Comparison of ENCODE assay signal across 8 mouse cellular contexts in genomic region chr11:3472484-3472883, GRCm38 (mm10). TPM values are rescaled to one million over a fixed set of nuclear protein-coding genes. Genes with fewer than 3 reads are reported as not detected.
A peak's percentile ranks its signal among the peaks of the same experiment; 100 is the strongest.
DNase-seq lines count a peak whose midpoint lies in the region; ATAC-seq and TF ChIP-seq lines count a peak whose summit lies in the region.

No protein-coding gene starts in this region.

- H3K4me3 ChIP-seq in neural tube, embryonic 15.5 days (replicated peaks), result no peak overlapping the region
- H3K4me3 ChIP-seq in intestine, embryonic 16.5 days (ENCODE audit: low read length), result no peak overlapping the region
- H3K4me3 ChIP-seq in midbrain, embryonic 14.5 days (replicated peaks; ENCODE audit: low read depth, low read length), result no peak overlapping the region
- H3K4me3 ChIP-seq in spleen, adult 2 months (ENCODE audit: extremely low read depth, insufficient read depth, insufficient read length), result no peak overlapping the region

- H3K4me2 ChIP-seq in neural tube, embryonic 15.5 days, result no peak overlapping the region
- no peak overlapping the region for H3K4me2 ChIP-seq in intestine, embryonic 16.5 days (ENCODE audit: low read depth, low read length)
- H3K4me2 ChIP-seq in midbrain, embryonic 14.5 days (ENCODE audit: low read length), result no peak overlapping the region

- ATAC-seq in neural tube, embryonic 15.5 days (ENCODE audit: low FRiP score), result no peak
- ATAC-seq in intestine, embryonic 16.5 days, result peak; percentile 75
- ATAC-seq in midbrain, embryonic 14.5 days (ENCODE audit: low FRiP score, low TSS enrichment), result peak; percentile 48; the same call in 1 of the 2 replicates

- no peaks in the 10 kb centered on the region for H3K4me1 ChIP-seq in neural tube, embryonic 15.5 days
- no peaks in the 10 kb centered on the region; the same call in 1 of the 2 replicates for H3K4me1 ChIP-seq in intestine, embryonic 16.5 days (ENCODE audit: control insufficient read depth, insufficient read depth, low read length)
- H3K4me1 ChIP-seq in midbrain, embryonic 14.5 days (ENCODE audit: control insufficient read depth, insufficient read depth, low read length), result no peaks in the 10 kb centered on the region
- H3K4me1 ChIP-seq in spleen, adult 2 months (ENCODE audit: control insufficient read depth, insufficient read depth, insufficient read length), result no peaks in the 10 kb centered on the region

- intact Hi-C loops in gastrocnemius, postnatal 36 days (cut with DNase I), result loop anchor here (10.0 kb wide), 3 partner anchors 132 to 312 kb away; no protein-coding TSS in a partner anchor
- intact Hi-C loops in left cerebral cortex, postnatal 4 days (cut with DNase I), result loop anchor here (5.0 kb wide), 1 partner anchor 40 kb away; the partner anchor contains the start of gene Selenom

- peak; percentile 70 for DNase-seq in neural tube, embryonic 10.5 days (ENCODE audit: extremely low spot score, low spot score)
- DNase-seq in embryo, embryonic 10 days (ENCODE audit: low spot score), result peak; percentile 92
- peak; percentile 72 to 82 for DNase-seq in gastrocnemius, postnatal 36 days
- DNase-seq in left cerebral cortex, postnatal 4 days, result peak; percentile 94
- peak; percentile 94 for DNase-seq in midbrain, embryonic 14.5 days
- DNase-seq in spleen, adult 2 months (ENCODE audit: low read depth in 1 of 2, low spot score in 2 of 2), result peak; percentile 28 to 77

- no peak overlapping the region for H3K9ac ChIP-seq in neural tube, embryonic 15.5 days (replicated peaks)
- no peak overlapping the region for H3K9ac ChIP-seq in intestine, embryonic 16.5 days (ENCODE audit: low read depth, low read length)
- no peak overlapping the region for H3K9ac ChIP-seq in midbrain, embryonic 14.5 days (replicated peaks; ENCODE audit: low read length)

- WGBS in neural tube, embryonic 15.5 days, result 33% methylated on average over 1 of the region's 1 CpGs
- 34% methylated on average over 1 of the region's 1 CpGs for WGBS in intestine, embryonic 16.5 days
- WGBS in midbrain, embryonic 14.5 days, result 25% methylated on average over 1 of the region's 1 CpGs
- WGBS in spleen, adult 2 months, result 34% methylated on average over 1 of the region's 1 CpGs

- TF ChIP-seq POLR2A in spleen, adult 2 months (IDR thresholded peaks at IDR 0.05; ENCODE audit: low read depth, low read length), result no peak

- H3K27ac ChIP-seq in neural tube, embryonic 15.5 days (replicated peaks), result no peak overlapping the region
- H3K27ac ChIP-seq in intestine, embryonic 16.5 days (ENCODE audit: low read length), result no peak overlapping the region
- H3K27ac ChIP-seq in midbrain, embryonic 14.5 days (replicated peaks; ENCODE audit: low read depth, low read length), result no peak overlapping the region
- no peak overlapping the region for H3K27ac ChIP-seq in spleen, adult 2 months (ENCODE audit: insufficient read depth, low read length)

- H3K27me3 ChIP-seq in neural tube, embryonic 15.5 days (replicated peaks), result no peaks in the 10 kb centered on the region
- H3K27me3 ChIP-seq in intestine, embryonic 16.5 days (replicated peaks; ENCODE audit: control insufficient read depth, insufficient read depth, low read length), result no peaks in the 10 kb centered on the region
- no peaks in the 10 kb centered on the region for H3K27me3 ChIP-seq in midbrain, embryonic 14.5 days (ENCODE audit: control insufficient read depth, insufficient read depth, low read length)
- no peaks in the 10 kb centered on the region for H3K27me3 ChIP-seq in spleen, adult 2 months (ENCODE audit: control insufficient read depth, insufficient read depth, low read length)

- no peaks in the 10 kb centered on the region for H3K9me3 ChIP-seq in neural tube, embryonic 15.5 days (replicated peaks)
- no peaks in the 10 kb centered on the region for H3K9me3 ChIP-seq in intestine, embryonic 16.5 days (ENCODE audit: control insufficient read depth, low read length)
- no peaks in the 10 kb centered on the region for H3K9me3 ChIP-seq in midbrain, embryonic 14.5 days (ENCODE audit: control insufficient read depth, low read length)

- TF ChIP-seq CTCF in spleen, adult 2 months (IDR thresholded peaks at IDR 0.05; ENCODE audit: extremely low read depth, insufficient read depth, insufficient read length, insufficient replicate concordance), result peak; percentile 84; the same call in 1 of the 2 replicates

- no peaks in the 10 kb centered on the region for H3K36me3 ChIP-seq in neural tube, embryonic 15.5 days
- no peaks in the 10 kb centered on the region for H3K36me3 ChIP-seq in intestine, embryonic 16.5 days (ENCODE audit: control insufficient read depth, insufficient read depth, low read length)
- no peaks in the 10 kb centered on the region for H3K36me3 ChIP-seq in midbrain, embryonic 14.5 days (ENCODE audit: control insufficient read depth, insufficient read depth, low read length)
- H3K36me3 ChIP-seq in spleen, adult 2 months (ENCODE audit: control insufficient read depth, insufficient read depth, low read length), result no peaks in the 10 kb centered on the region

RNA-seq across cellular contexts. Expression of gene Pla2g3, which starts 15.6 kb away (rescaled TPM):
- 2.4 and 3.7 TPM in 2 replicates for polyA plus RNA-seq in neural tube, embryonic 15.5 days (2015; fragmentation: Nextera tagmentation; extraction: Ambion mirVana)
- total RNA-seq in gastrocnemius, postnatal 36 days (2021), result under 1 TPM in 1 of 2 experiments, not detected in 1; 0.10 TPM
- 0.33 and 0.43 TPM in 2 replicates for polyA plus RNA-seq in intestine, embryonic 16.5 days (2015; fragmentation: Nextera tagmentation; extraction: Ambion mirVana)
- 10 to 100 TPM; 14.6 to 15.4 TPM for total RNA-seq in left cerebral cortex, postnatal 4 days (2021)
- 0.59 and 0.72 TPM in 2 replicates for polyA plus RNA-seq in midbrain, embryonic 14.5 days (2014; fragmentation: Nextera tagmentation; extraction: Ambion mirVana)
- 0.15 and 0.30 TPM in 2 replicates for polyA plus RNA-seq in spleen, adult 2 months (2012; rRNA removed)

RNA-seq across cellular contexts. Expression of gene Rnf185, which starts 20.3 kb away (rescaled TPM):
- 36.4 and 39.5 TPM in 2 replicates for polyA plus RNA-seq in neural tube, embryonic 15.5 days (2015; fragmentation: Nextera tagmentation; extraction: Ambion mirVana)
- 10 to 100 TPM; 15.1 to 16.1 TPM for total RNA-seq in gastrocnemius, postnatal 36 days (2021)
- 34.1 and 36.1 TPM in 2 replicates for polyA plus RNA-seq in intestine, embryonic 16.5 days (2015; fragmentation: Nextera tagmentation; extraction: Ambion mirVana)
- total RNA-seq in left cerebral cortex, postnatal 4 days (2021), result 10 to 100 TPM; 23.5 to 24.7 TPM
- polyA plus RNA-seq in midbrain, embryonic 14.5 days (2014; fragmentation: Nextera tagmentation; extraction: Ambion mirVana), result 40.3 and 55.3 TPM in 2 replicates
- 12.8 and 13.1 TPM in 2 replicates for polyA plus RNA-seq in spleen, adult 2 months (2012; rRNA removed)

RNA-seq across cellular contexts. Expression of gene Inpp5j, which starts 32.1 kb away (rescaled TPM):
- polyA plus RNA-seq in neural tube, embryonic 15.5 days (2015; fragmentation: Nextera tagmentation; extraction: Ambion mirVana), result 11.6 TPM in 2 replicates
- total RNA-seq in gastrocnemius, postnatal 36 days (2021), result 1 to 10 TPM; 3.4 to 4.1 TPM
- polyA plus RNA-seq in intestine, embryonic 16.5 days (2015; fragmentation: Nextera tagmentation; extraction: Ambion mirVana), result 5.6 and 5.9 TPM in 2 replicates
- total RNA-seq in left cerebral cortex, postnatal 4 days (2021), result 10 to 100 TPM; 15.5 to 20.3 TPM
- 3.2 and 4.7 TPM in 2 replicates for polyA plus RNA-seq in midbrain, embryonic 14.5 days (2014; fragmentation: Nextera tagmentation; extraction: Ambion mirVana)
- 1.1 and 1.9 TPM in 2 replicates for polyA plus RNA-seq in spleen, adult 2 months (2012; rRNA removed)

RNA-seq across cellular contexts. Expression of gene Selenom, which starts 42.0 kb away (rescaled TPM):
- 174 and 188 TPM in 2 replicates for polyA plus RNA-seq in neural tube, embryonic 15.5 days (2015; fragmentation: Nextera tagmentation; extraction: Ambion mirVana)
- 10 to 100 TPM; 13.2 to 14.9 TPM for total RNA-seq in gastrocnemius, postnatal 36 days (2021)
- polyA plus RNA-seq in intestine, embryonic 16.5 days (2015; fragmentation: Nextera tagmentation; extraction: Ambion mirVana), result 182 and 185 TPM in 2 replicates
- total RNA-seq in left cerebral cortex, postnatal 4 days (2021), result 100 to 1,000 TPM; 163 to 165 TPM
- 48.5 and 76.5 TPM in 2 replicates for polyA plus RNA-seq in midbrain, embryonic 14.5 days (2014; fragmentation: Nextera tagmentation; extraction: Ambion mirVana)
- polyA plus RNA-seq in spleen, adult 2 months (2012; rRNA removed), result 36.7 and 50.7 TPM in 2 replicates
